Mouse (Mus musculus) heart, adult 2 months (tissue): ENCODE data around the gene Cops3.

Source experiments
- CTCF ChIP-seq: fragments of 200-600 bp; IDR thresholded peaks from 2 replicates; pipeline ENCODE4 v1.8.1; 2022; ENCODE audit warnings: antibody characterized with exemption, mild to moderate bottlenecking, moderate library complexity
- EP300 ChIP-seq: fragments of 200-500 bp; IDR thresholded peaks from 2 replicates; pipeline ENCODE4 v1.6.1; 2011; ENCODE audit warnings: low read depth, low read length, control low read depth; ENCODE audit not compliant: insufficient read depth
- POLR2A ChIP-seq: fragments of 200-500 bp; IDR thresholded peaks from 2 replicates; pipeline ENCODE4 v1.6.1; 2011; ENCODE audit warnings: mild to moderate bottlenecking, low read depth, low read length, control low read depth; ENCODE audit not compliant: insufficient read depth

GRCm38 (mm10) chr11:59782091-59782590, 57.5 kb downstream of the Cops3 start:
- TF ChIP-seq POLR2A (no peak), CTCF (no peak), EP300 (no peak)
